Mouse (Mus musculus): Measurements from ENCODE around the gene Cdr1. TPM values are rescaled to one million over a fixed set of nuclear protein-coding genes. Genes with fewer than 3 reads are reported as not detected.

Gene Cdr1
- polyA plus RNA-seq (2014; fragmentation: Nextera tagmentation; extraction: Ambion mirVana): 0.11 and 0.23 TPM in 2 replicates

DNA sequence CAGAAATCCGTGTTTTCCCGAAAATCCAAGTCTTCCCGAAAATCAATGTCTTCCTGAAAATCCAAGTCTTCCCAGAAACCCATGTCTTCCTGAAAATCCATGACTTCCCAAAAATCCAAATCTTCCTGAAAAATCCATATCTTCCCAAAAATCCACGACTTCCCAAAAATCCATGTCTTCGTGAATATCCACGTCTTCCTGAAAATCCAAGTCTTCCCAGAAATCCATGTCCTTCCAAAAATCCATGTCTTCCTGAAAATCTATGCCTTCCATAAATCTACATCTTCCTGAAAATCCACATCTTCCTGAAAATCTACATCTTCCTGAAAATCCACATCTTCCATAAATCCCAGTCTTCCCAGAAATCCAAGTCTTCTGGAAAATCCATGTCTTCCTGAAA, at the start of gene Cdr1:
TSS of gene Cdr1 (minus strand) at position 101 of the 400 bp plus-strand sequence.
- Histone ChIP-seq H3K36me3 (ENCODE audit: control insufficient read depth, insufficient read depth, low read length) (no peaks in the 10 kb centered on the region), H3K4me1 (ENCODE audit: control insufficient read depth, insufficient read depth, low read length) (no peaks in the 10 kb centered on the region), H3K9me3 (ENCODE audit: control insufficient read depth, low read length) (no peaks in the 10 kb centered on the region), H3K27me3 (ENCODE audit: control insufficient read depth, insufficient read depth, low read length) (no peaks in the 10 kb centered on the region), H3K4me3 (ENCODE audit: low read depth, low read length) (no peak within 1 kb of the TSS), H3K9ac (ENCODE audit: low read length) (no peak within 1 kb of the TSS), H3K4me2 (ENCODE audit: low read depth, severe bottlenecking) (no peak within 1 kb of the TSS), H3K27ac (replicated peaks; ENCODE audit: low read depth, low read length) (no peak within 1 kb of the TSS)
- DNase-seq (ENCODE audit: low spot score): no peak
- 95% methylated on average over 6 of the region's 6 CpGs for WGBS
- no peak for ATAC-seq (ENCODE audit: insufficient number of reproducible peaks, low FRiP score, low TSS enrichment, low read depth)

DNA sequence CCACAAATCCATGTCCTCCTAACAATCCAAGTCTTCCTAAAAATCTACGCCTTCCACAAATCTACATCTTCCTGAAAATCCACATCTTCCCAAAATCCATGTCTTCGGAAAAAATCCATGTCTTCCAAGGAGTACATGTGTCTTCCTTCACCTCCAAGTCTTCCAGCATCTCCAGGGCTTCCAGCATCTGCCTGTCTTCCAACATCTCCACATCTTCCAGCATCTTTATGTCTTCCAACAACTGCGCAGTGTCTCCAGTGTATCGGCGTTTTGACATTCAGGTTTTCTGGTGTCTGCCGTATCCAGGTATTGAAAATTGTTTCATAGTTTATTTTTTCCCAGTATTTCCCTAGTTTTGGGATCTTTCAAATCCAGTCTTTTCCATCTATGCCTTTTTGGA, 511 bp upstream of the Cdr1 start:
- H3K36me3 ChIP-seq (ENCODE audit: control insufficient read depth, insufficient read depth, low read length): no peaks in the 10 kb centered on the region
- no peak overlapping the region for H3K27ac ChIP-seq (replicated peaks; ENCODE audit: low read depth, low read length)
- 98% methylated on average over 6 of the region's 6 CpGs for WGBS
- no peaks in the 10 kb centered on the region for H3K9me3 ChIP-seq (ENCODE audit: control insufficient read depth, low read length)
- no peaks in the 10 kb centered on the region for H3K4me1 ChIP-seq (ENCODE audit: control insufficient read depth, insufficient read depth, low read length)
- H3K9ac ChIP-seq (ENCODE audit: low read length): no peak overlapping the region
- no peaks in the 10 kb centered on the region for H3K27me3 ChIP-seq (ENCODE audit: control insufficient read depth, insufficient read depth, low read length)
- DNase-seq (ENCODE audit: low spot score): no peak
- no peak overlapping the region for H3K4me3 ChIP-seq (ENCODE audit: low read depth, low read length)
- H3K4me2 ChIP-seq (ENCODE audit: low read depth, severe bottlenecking): no peak overlapping the region
- ATAC-seq (ENCODE audit: insufficient number of reproducible peaks, low FRiP score, low TSS enrichment, low read depth): no peak

DNA sequence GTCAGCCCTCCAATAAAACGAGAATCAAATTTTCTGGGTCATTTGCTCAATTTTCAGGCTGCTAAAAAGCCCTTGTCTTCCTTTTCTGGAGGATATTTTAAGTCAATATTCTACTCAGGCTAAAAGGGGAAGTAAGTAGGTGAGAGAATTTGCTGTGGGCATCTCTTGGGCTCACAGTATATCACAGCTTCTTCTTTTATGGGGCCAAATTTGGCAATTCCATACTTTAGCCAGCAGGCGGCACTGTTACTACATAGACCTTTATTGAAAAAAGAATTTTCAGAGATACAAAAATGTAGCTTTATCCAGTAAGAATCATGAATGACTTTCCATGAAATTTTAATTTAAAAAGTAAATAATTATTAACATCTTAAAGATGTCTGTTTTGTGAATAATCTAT, 18.8 kb downstream of the Cdr1 start:
- H3K9ac ChIP-seq (ENCODE audit: low read length): no peak overlapping the region
- no peaks in the 10 kb centered on the region for H3K27me3 ChIP-seq (ENCODE audit: control insufficient read depth, insufficient read depth, low read length)
- 36% methylated on average over 2 of the region's 2 CpGs for WGBS
- no peak overlapping the region for H3K27ac ChIP-seq (replicated peaks; ENCODE audit: low read depth, low read length)
- ATAC-seq (ENCODE audit: insufficient number of reproducible peaks, low FRiP score, low TSS enrichment, low read depth) (no peak), DNase-seq (ENCODE audit: low spot score) (peak; percentile 24)
- H3K4me1 ChIP-seq (ENCODE audit: control insufficient read depth, insufficient read depth, low read length): no peaks in the 10 kb centered on the region
- no peak overlapping the region for H3K4me3 ChIP-seq (ENCODE audit: low read depth, low read length)
- H3K9me3 ChIP-seq (ENCODE audit: control insufficient read depth, low read length): no peaks in the 10 kb centered on the region
- no peak overlapping the region for H3K4me2 ChIP-seq (ENCODE audit: low read depth, severe bottlenecking)
- H3K36me3 ChIP-seq (ENCODE audit: control insufficient read depth, insufficient read depth, low read length): no peaks in the 10 kb centered on the region

DNA sequence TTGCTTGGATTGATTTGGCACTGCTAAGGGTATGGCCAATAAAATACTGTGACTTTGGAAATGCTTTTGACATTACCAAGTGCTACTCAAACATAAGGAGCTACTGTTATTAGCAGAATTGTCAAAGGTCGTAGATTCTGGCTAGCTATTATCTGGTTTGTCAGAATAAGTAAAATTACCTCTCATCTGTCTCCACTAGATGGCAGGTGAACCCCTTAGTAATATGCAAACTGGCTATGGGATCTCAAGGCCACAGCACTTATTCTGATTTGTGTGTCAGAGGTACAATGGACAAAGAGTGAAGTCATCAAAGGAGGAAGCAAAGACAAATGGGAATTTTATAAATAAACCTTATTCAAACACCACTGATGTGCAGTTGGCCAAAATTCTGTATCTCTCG, 24.1 kb downstream of the Cdr1 start:
- H3K36me3 ChIP-seq (ENCODE audit: control insufficient read depth, insufficient read depth, low read length): no peaks in the 10 kb centered on the region
- H3K4me1 ChIP-seq (ENCODE audit: control insufficient read depth, insufficient read depth, low read length): no peaks in the 10 kb centered on the region
- no peak overlapping the region for H3K27ac ChIP-seq (replicated peaks; ENCODE audit: low read depth, low read length)
- H3K9ac ChIP-seq (ENCODE audit: low read length): no peak overlapping the region
- H3K4me2 ChIP-seq (ENCODE audit: low read depth, severe bottlenecking): no peak overlapping the region
- no peak for ATAC-seq (ENCODE audit: insufficient number of reproducible peaks, low FRiP score, low TSS enrichment, low read depth)
- no peak for DNase-seq (ENCODE audit: low spot score)
- H3K27me3 ChIP-seq (ENCODE audit: control insufficient read depth, insufficient read depth, low read length): no peaks in the 10 kb centered on the region
- H3K4me3 ChIP-seq (ENCODE audit: low read depth, low read length): no peak overlapping the region
- WGBS: 81% methylated on average over 2 of the region's 2 CpGs
- no peaks in the 10 kb centered on the region for H3K9me3 ChIP-seq (ENCODE audit: control insufficient read depth, low read length)

DNA sequence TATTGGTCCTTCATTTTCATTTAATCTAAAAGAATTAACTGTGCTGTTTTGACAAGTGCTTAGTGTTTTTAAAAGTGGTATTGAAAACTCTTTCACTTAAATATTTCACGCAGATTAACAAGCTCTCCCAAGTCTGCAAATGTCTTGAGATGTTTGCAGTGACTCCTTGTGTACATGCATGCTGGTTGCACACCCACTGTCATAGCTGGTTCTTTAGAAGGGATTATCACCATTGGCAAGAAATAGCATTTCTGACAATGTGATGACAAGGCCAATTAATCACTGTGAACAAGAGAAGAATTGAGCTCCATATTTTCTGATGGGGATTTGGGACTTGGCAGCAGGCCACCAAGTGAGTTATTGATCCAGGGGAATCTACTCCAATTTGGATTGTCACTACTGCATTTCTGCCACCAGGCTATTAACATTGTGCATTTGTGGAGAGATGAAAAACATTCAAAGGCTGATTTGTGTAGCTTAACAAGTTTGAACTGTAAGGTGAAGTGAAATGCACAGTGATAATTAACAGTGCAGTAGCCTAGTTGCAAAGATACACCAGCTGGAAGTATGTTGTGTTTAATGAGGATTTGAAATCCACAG, 30.6 kb downstream of the Cdr1 start:
- no peak for DNase-seq (ENCODE audit: low spot score)
- Histone ChIP-seq H3K36me3 (ENCODE audit: control insufficient read depth, insufficient read depth, low read length) (no peaks in the 10 kb centered on the region), H3K9ac (ENCODE audit: low read length) (no peak overlapping the region), H3K27me3 (ENCODE audit: control insufficient read depth, insufficient read depth, low read length) (no peaks in the 10 kb centered on the region), H3K4me2 (ENCODE audit: low read depth, severe bottlenecking) (no peak overlapping the region), H3K9me3 (ENCODE audit: control insufficient read depth, low read length) (no peaks in the 10 kb centered on the region), H3K4me3 (ENCODE audit: low read depth, low read length) (no peak overlapping the region), H3K27ac (replicated peaks; ENCODE audit: low read depth, low read length) (no peak overlapping the region), H3K4me1 (ENCODE audit: control insufficient read depth, insufficient read depth, low read length) (no peaks in the 10 kb centered on the region)
- no peak for ATAC-seq (ENCODE audit: insufficient number of reproducible peaks, low FRiP score, low TSS enrichment, low read depth)
- WGBS: 86% methylated on average over 1 of the region's 1 CpGs

DNA sequence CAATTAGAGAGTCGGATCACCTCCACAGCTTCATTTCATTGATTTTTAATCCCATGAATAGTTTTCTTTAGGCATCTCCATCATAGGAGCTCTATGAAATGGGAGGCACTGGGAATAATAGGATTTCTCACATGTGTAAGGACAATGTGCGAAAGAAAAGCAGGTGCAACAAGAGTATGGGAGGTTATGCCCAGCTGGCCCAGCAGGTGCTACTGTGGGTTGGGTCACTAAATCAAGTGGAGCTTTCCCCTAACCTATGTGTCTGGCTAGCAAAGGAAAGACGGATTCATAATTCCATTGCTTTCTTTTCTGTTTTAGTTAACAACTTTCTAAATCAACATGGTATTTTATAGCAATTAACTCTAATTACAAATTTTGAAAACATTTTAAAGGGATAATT, 31.1 kb downstream of the Cdr1 start:
- H3K9me3 ChIP-seq (ENCODE audit: control insufficient read depth, low read length): no peaks in the 10 kb centered on the region
- ATAC-seq (ENCODE audit: insufficient number of reproducible peaks, low FRiP score, low TSS enrichment, low read depth): no peak
- DNase-seq (ENCODE audit: low spot score): no peak
- no peaks in the 10 kb centered on the region for H3K4me1 ChIP-seq (ENCODE audit: control insufficient read depth, insufficient read depth, low read length)
- H3K27ac ChIP-seq (replicated peaks; ENCODE audit: low read depth, low read length): no peak overlapping the region
- H3K9ac ChIP-seq (ENCODE audit: low read length): no peak overlapping the region
- H3K27me3 ChIP-seq (ENCODE audit: control insufficient read depth, insufficient read depth, low read length): no peaks in the 10 kb centered on the region
- no peak overlapping the region for H3K4me3 ChIP-seq (ENCODE audit: low read depth, low read length)
- no peak overlapping the region for H3K4me2 ChIP-seq (ENCODE audit: low read depth, severe bottlenecking)
- no peaks in the 10 kb centered on the region for H3K36me3 ChIP-seq (ENCODE audit: control insufficient read depth, insufficient read depth, low read length)
- 85% methylated on average over 3 of the region's 3 CpGs for WGBS

DNA sequence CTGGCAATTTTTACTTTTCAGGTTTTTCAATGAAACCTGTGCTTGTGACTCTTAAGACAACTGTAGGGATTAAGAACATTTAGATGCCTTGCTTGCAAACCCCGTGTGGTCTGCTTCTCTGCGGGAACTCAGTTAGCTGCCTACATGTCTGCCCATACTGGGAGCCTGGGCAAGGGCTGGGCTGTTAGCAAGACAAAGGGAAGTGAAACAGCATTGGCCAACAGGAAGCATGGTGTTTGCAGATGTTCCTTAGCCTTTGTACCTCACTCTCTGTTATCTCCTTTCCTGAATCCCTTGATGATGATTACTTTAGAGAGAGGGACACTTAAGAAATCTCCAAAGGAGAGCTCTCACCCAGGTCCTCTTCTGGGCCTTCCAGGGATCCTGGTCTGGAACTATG, 38.8 kb downstream of the Cdr1 start:
- 44% methylated on average over 2 of the region's 2 CpGs for WGBS
- H3K4me3 ChIP-seq (ENCODE audit: low read depth, low read length): no peak overlapping the region
- no peak overlapping the region for H3K9ac ChIP-seq (ENCODE audit: low read length)
- ATAC-seq (ENCODE audit: insufficient number of reproducible peaks, low FRiP score, low TSS enrichment, low read depth) (no peak), DNase-seq (ENCODE audit: low spot score) (no peak)
- H3K9me3 ChIP-seq (ENCODE audit: control insufficient read depth, low read length): no peaks in the 10 kb centered on the region
- H3K27ac ChIP-seq (replicated peaks; ENCODE audit: low read depth, low read length): no peak overlapping the region
- H3K36me3 ChIP-seq (ENCODE audit: control insufficient read depth, insufficient read depth, low read length): no peaks in the 10 kb centered on the region
- H3K4me2 ChIP-seq (ENCODE audit: low read depth, severe bottlenecking): no peak overlapping the region
- no peaks in the 10 kb centered on the region for H3K4me1 ChIP-seq (ENCODE audit: control insufficient read depth, insufficient read depth, low read length)
- no peaks in the 10 kb centered on the region for H3K27me3 ChIP-seq (ENCODE audit: control insufficient read depth, insufficient read depth, low read length)

DNA sequence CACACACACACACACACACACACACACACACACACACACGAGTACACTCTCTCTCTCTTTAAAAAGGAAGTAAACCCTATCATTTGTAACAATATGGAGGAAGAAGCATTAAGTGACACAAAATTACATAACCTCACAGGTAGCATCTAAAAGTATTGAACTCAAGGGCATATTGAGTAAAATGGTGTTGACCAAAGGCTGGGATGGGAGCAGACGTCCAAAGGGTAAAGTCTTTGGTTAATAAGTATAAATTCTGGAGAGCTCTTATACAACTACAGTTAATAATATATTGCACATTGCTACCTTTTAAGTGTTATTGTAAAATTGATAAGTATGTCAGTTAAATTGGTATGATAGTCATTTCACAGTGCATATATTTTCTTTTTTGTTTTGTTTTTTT, 39.9 kb downstream of the Cdr1 start:
- ATAC-seq (ENCODE audit: insufficient number of reproducible peaks, low FRiP score, low TSS enrichment, low read depth) (no peak), DNase-seq (ENCODE audit: low spot score) (no peak)
- H3K9ac ChIP-seq (ENCODE audit: low read length): no peak overlapping the region
- H3K4me2 ChIP-seq (ENCODE audit: low read depth, severe bottlenecking): no peak overlapping the region
- H3K4me3 ChIP-seq (ENCODE audit: low read depth, low read length): no peak overlapping the region
- no peaks in the 10 kb centered on the region for H3K27me3 ChIP-seq (ENCODE audit: control insufficient read depth, insufficient read depth, low read length)
- no peaks in the 10 kb centered on the region for H3K9me3 ChIP-seq (ENCODE audit: control insufficient read depth, low read length)
- 86% methylated on average over 2 of the region's 2 CpGs for WGBS
- H3K4me1 ChIP-seq (ENCODE audit: control insufficient read depth, insufficient read depth, low read length): no peaks in the 10 kb centered on the region
- no peak overlapping the region for H3K27ac ChIP-seq (replicated peaks; ENCODE audit: low read depth, low read length)
- H3K36me3 ChIP-seq (ENCODE audit: control insufficient read depth, insufficient read depth, low read length): no peaks in the 10 kb centered on the region

DNA sequence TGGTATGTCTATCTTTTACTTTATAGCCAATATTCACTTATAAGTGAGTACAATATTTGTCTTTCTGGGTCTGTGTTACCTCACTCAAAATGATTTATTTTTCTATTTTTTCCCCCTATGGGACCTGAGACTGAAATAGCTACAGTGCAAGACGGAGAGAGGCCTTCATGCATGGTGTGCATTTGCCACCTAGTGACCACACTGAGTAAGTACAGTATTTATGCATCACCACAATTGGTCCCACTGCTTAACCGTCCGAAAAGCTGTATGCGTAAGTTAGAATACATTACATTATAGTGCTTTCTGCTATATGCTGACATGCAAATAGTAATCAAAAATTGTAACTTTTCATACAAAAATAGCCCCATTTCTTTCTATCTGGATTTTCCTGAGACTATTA, 50.8 kb downstream of the Cdr1 start:
- Histone ChIP-seq H3K4me2 (ENCODE audit: low read depth, severe bottlenecking) (no peak overlapping the region), H3K4me3 (ENCODE audit: low read depth, low read length) (no peak overlapping the region), H3K36me3 (ENCODE audit: control insufficient read depth, insufficient read depth, low read length) (no peaks in the 10 kb centered on the region), H3K27me3 (ENCODE audit: control insufficient read depth, insufficient read depth, low read length) (no peaks in the 10 kb centered on the region), H3K9ac (ENCODE audit: low read length) (no peak overlapping the region), H3K27ac (replicated peaks; ENCODE audit: low read depth, low read length) (no peak overlapping the region), H3K9me3 (ENCODE audit: control insufficient read depth, low read length) (no peaks in the 10 kb centered on the region), H3K4me1 (ENCODE audit: control insufficient read depth, insufficient read depth, low read length) (no peaks in the 10 kb centered on the region)
- DNase-seq (ENCODE audit: low spot score): no peak
- 72% methylated on average over 4 of the region's 4 CpGs for WGBS
- ATAC-seq (ENCODE audit: insufficient number of reproducible peaks, low FRiP score, low TSS enrichment, low read depth): no peak

Data from limb, embryonic 11.5 days (tissue).